Mouse (Mus musculus): ENCODE data around the gene Klf11. TPM values are rescaled to one million over a fixed set of nuclear protein-coding genes. Genes with fewer than 3 reads are reported as not detected.

Klf11 gene
- polyA plus RNA-seq, 1 experiment: 11.8 TPM

- 94% methylated on average over 9 of the region's 9 CpGs for WGBS
Observed at GRCm38 (mm10) chr12:24659923-24660322, 8.8 kb downstream of the Klf11 start.

DNA sequence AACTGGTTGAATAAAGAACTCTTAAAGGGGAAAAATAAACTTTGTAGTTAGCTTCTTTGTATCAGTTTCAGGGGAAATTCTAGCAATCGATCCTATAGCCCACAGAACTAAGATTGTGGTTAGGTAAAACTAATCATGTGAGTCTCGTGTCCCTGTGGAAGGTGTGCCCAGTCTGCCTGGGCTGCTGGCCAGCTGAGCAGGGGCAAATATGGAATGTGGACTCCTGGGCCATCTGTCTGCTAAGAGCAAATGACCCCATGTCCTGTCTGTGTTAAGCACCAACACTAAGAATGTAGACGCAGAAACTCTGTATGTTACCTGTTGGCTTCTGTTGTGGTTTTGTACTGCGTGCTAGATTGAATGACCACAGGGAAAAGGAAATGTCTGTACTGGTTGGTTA, 10.0 kb downstream of the Klf11 start:
- peaks cover 2% of the 10 kb centered on the region; the same call in 1 of the 2 replicates for H3K4me1 ChIP-seq (ENCODE audit: control insufficient read depth, insufficient read depth, low read length)

More at GRCm38 (mm10) chr12:24659923-24660322, 8.8 kb downstream of the Klf11 start:
- 0 out of 2 replicates have a peak, but pooled peaks have one; percentile 1 for TF ChIP-seq CTCF (IDR thresholded peaks at IDR 0.05; ENCODE audit: control insufficient read depth, insufficient read depth, low read length)
- TF ChIP-seq POLR2A (IDR thresholded peaks at IDR 0.05; ENCODE audit: borderline replicate concordance, control insufficient read depth, low read depth, low read length): no peak
- Histone ChIP-seq H3K27ac (ENCODE audit: control insufficient read depth, insufficient read depth, low read depth, low read length, poor library complexity) (no peak overlapping the region), H3K4me1 (ENCODE audit: control insufficient read depth, insufficient read depth, low read length) (peaks cover 5% of the 10 kb centered on the region; the same call in 1 of the 2 replicates), H3K4me3 (replicated peaks; ENCODE audit: control insufficient read depth, low read depth, low read length) (no peak overlapping the region)

DNA sequence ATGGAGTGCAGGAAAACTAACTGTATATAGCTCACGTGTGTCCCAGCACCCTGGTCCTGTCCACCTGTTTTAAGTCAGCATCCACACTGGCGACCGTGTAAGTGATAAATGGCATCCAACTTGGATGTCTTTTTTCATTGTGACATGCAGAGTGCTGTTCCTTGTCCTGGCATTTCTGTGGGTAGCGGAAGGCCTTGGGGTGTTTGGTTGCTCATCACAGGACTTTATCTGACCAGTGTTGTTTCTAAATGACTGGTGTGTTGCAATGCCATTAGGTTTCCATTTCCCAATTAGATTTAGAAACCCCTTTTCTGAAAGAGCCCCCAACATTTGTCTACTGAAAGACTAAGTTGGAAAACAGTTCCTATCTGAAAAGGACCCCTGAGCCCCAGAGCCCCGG, 11.1 kb downstream of the Klf11 start:
- H3K27ac ChIP-seq (ENCODE audit: control insufficient read depth, insufficient read depth, low read depth, low read length, poor library complexity): no peak overlapping the region
- 57% methylated on average over 5 of the region's 5 CpGs for WGBS
- TF ChIP-seq CTCF (IDR thresholded peaks at IDR 0.05; ENCODE audit: control insufficient read depth, insufficient read depth, low read length) (no peak), POLR2A (IDR thresholded peaks at IDR 0.05; ENCODE audit: borderline replicate concordance, control insufficient read depth, low read depth, low read length) (no peak)

More for the DNA sequence above, 10.0 kb downstream of the Klf11 start:
- H3K27ac ChIP-seq (ENCODE audit: control insufficient read depth, insufficient read depth, low read depth, low read length, poor library complexity): no peak overlapping the region
- TF ChIP-seq POLR2A (IDR thresholded peaks at IDR 0.05; ENCODE audit: borderline replicate concordance, control insufficient read depth, low read depth, low read length) (no peak), CTCF (IDR thresholded peaks at IDR 0.05; ENCODE audit: control insufficient read depth, insufficient read depth, low read length) (no peak)
- no peak overlapping the region for H3K4me3 ChIP-seq (replicated peaks; ENCODE audit: control insufficient read depth, low read depth, low read length)
- 20% methylated on average over 4 of the region's 4 CpGs for WGBS

DNA sequence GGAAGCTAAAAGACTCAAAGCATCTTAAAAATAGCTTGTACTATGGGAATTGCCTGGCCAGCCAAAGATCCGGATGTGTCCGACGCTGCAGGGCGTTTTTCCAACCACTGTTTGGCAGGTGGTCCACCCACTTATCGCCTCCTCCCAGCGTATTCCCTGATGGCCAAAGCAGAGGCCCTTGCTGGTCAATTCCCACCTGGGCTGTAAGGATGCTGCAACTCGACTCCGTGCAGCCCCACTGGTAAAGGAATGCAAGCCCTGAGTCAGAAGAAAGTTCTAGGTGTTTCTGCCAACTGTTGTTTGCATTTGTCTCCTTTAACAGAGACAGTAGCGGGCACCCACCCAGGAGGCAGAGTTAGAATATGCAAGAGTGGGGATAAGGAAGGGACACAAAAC, 29.0 kb downstream of the Klf11 start:
- H3K4me3 ChIP-seq (replicated peaks; ENCODE audit: control insufficient read depth, low read depth, low read length): no peak overlapping the region
- TF ChIP-seq POLR2A (IDR thresholded peaks at IDR 0.05; ENCODE audit: borderline replicate concordance, control insufficient read depth, low read depth, low read length) (no peak), CTCF (IDR thresholded peaks at IDR 0.05; ENCODE audit: control insufficient read depth, insufficient read depth, low read length) (no peak)
- H3K4me1 ChIP-seq (ENCODE audit: control insufficient read depth, insufficient read depth, low read length): no peaks in the 10 kb centered on the region
- no peak overlapping the region for H3K27ac ChIP-seq (ENCODE audit: control insufficient read depth, insufficient read depth, low read depth, low read length, poor library complexity)
- WGBS: 55% methylated on average over 9 of the region's 9 CpGs

More for the DNA sequence above, 11.1 kb downstream of the Klf11 start:
- Histone ChIP-seq H3K4me3 (replicated peaks; ENCODE audit: control insufficient read depth, low read depth, low read length) (no peak overlapping the region), H3K4me1 (ENCODE audit: control insufficient read depth, insufficient read depth, low read length) (peaks cover 2% of the 10 kb centered on the region; the same call in 1 of the 2 replicates)

- Histone ChIP-seq H3K27ac (ENCODE audit: control insufficient read depth, insufficient read depth, low read depth, low read length, poor library complexity) (no peak overlapping the region; the same call in 1 of the 2 replicates), H3K4me3 (replicated peaks; ENCODE audit: control insufficient read depth, low read depth, low read length) (no peak overlapping the region), H3K4me1 (ENCODE audit: control insufficient read depth, insufficient read depth, low read length) (no peaks in the 10 kb centered on the region)
- TF ChIP-seq POLR2A (IDR thresholded peaks at IDR 0.05; ENCODE audit: borderline replicate concordance, control insufficient read depth, low read depth, low read length) (no peak), CTCF (IDR thresholded peaks at IDR 0.05; ENCODE audit: control insufficient read depth, insufficient read depth, low read length) (no peak)
- WGBS: 7% methylated on average over 61 of the region's 61 CpGs
Observed at GRCm38 (mm10) chr12:24680492-24681285, 29.6 kb downstream of the Klf11 start.

DNA sequence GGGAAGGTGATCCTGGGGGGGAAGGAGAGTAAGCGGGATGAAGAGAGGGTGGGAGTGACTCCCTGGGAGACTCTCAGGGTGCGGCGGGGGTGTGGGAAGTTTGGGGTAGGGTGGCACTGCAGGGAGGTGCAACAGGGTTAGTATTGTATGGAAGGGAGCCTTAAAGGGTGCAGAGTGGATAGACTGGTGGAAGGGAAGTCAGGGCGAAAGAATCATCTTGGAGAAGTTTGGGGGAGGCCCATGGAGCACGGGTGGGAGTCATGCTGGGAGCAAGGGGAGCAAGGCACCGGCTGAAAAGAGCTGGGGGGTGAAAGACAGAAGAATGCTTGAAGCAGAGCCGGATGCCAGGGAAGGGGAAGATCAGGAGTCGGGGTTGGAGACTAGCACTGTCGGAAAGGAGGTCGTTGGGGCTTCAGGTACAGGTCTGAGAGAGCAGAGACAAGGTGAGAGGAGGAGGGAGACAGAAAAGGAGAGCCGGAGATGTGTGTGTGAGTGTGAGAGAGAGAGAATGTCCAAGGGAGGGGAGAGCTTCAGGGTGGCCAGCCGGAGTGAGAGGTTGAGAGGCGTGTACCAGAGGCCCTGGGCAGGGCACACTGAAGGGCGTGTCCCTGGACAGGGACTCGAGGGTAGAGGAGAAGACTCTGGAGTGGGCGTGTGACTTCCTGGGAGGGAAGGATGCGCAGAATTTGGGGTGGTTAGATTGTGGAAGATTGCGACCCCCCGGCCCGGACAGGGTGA, 30.4 kb downstream of the Klf11 start, which contains the start of gene Cys1:
Gene Cys1 (minus strand): TSS at position 528 of the 738 bp plus-strand sequence.
- Histone ChIP-seq H3K4me1 (ENCODE audit: control insufficient read depth, insufficient read depth, low read length) (no peaks in the 10 kb centered on the region), H3K27ac (ENCODE audit: control insufficient read depth, insufficient read depth, low read depth, low read length, poor library complexity) (no peak within 1 kb of the TSS; the same call in 1 of the 2 replicates), H3K4me3 (replicated peaks; ENCODE audit: control insufficient read depth, low read depth, low read length) (no peak within 1 kb of the TSS)
- WGBS: 6% methylated on average over 20 of the region's 20 CpGs
- TF ChIP-seq CTCF (IDR thresholded peaks at IDR 0.05; ENCODE audit: control insufficient read depth, insufficient read depth, low read length): no peak
- TF ChIP-seq POLR2A (IDR thresholded peaks at IDR 0.05; ENCODE audit: borderline replicate concordance, control insufficient read depth, low read depth, low read length): no peak

DNA sequence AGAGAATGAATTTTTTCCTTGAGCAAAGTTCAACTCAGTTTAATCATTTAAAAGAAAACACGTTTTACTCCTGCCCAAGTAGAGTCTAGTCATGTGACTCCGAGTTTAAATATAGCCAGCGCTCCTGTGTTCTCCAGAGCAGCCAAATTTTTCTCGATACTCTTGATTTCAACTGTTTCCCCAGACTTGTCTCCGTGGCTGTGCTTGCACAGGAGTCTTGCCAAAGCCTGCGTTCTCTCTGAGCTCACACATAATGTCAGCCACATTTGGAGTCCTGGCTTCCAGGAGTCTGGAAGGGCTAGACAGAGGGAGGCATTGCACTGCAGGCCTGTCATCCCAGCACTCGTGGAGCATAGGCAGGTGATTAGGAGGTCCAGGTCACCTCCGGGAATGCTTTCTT, 31.5 kb downstream of the Klf11 start:
- Histone ChIP-seq H3K4me1 (ENCODE audit: control insufficient read depth, insufficient read depth, low read length) (no peaks in the 10 kb centered on the region), H3K4me3 (replicated peaks; ENCODE audit: control insufficient read depth, low read depth, low read length) (no peak overlapping the region), H3K27ac (ENCODE audit: control insufficient read depth, insufficient read depth, low read depth, low read length, poor library complexity) (no peak overlapping the region)
- TF ChIP-seq POLR2A (IDR thresholded peaks at IDR 0.05; ENCODE audit: borderline replicate concordance, control insufficient read depth, low read depth, low read length) (no peak), CTCF (IDR thresholded peaks at IDR 0.05; ENCODE audit: control insufficient read depth, insufficient read depth, low read length) (no peak)
- WGBS: 57% methylated on average over 8 of the region's 8 CpGs

GRCm38 (mm10) chr12:24683461-24683860, 32.4 kb downstream of the Klf11 start:
- H3K4me3 ChIP-seq (replicated peaks; ENCODE audit: control insufficient read depth, low read depth, low read length): no peak overlapping the region
- WGBS: 59% methylated on average over 7 of the region's 7 CpGs
- no peaks in the 10 kb centered on the region for H3K4me1 ChIP-seq (ENCODE audit: control insufficient read depth, insufficient read depth, low read length)
- no peak for TF ChIP-seq CTCF (IDR thresholded peaks at IDR 0.05; ENCODE audit: control insufficient read depth, insufficient read depth, low read length)
- no peak for TF ChIP-seq POLR2A (IDR thresholded peaks at IDR 0.05; ENCODE audit: borderline replicate concordance, control insufficient read depth, low read depth, low read length)
- no peak overlapping the region for H3K27ac ChIP-seq (ENCODE audit: control insufficient read depth, insufficient read depth, low read depth, low read length, poor library complexity)
